Mouse (Mus musculus) heart, embryonic 11.5 days (tissue): ENCODE measurements around the gene Lep. TPM values are rescaled to one million over a fixed set of nuclear protein-coding genes. Genes with fewer than 3 reads are reported as not detected.

Source experiments
- ATAC-seq: fragments of 200-750 bp; cut with Nextera tagmentation; replicated peaks from 2 replicates; pipeline ENCODE4 v1.8.0; 2017; ENCODE audit warnings: moderate library complexity; ENCODE audit not compliant: insufficient number of reproducible peaks, low FRiP score, low TSS enrichment
- H3K27ac ChIP-seq: fragments of 300-500 bp; sonication (generic); 2 replicates; pipeline ENCODE4 v1.5.1; 2014; ENCODE audit warnings: mild to moderate bottlenecking, low read depth, low read length
- H3K27me3 ChIP-seq: fragments of 300-500 bp; sonication (generic); 2 replicates; pipeline ENCODE4 v1.6.1; 2014; ENCODE audit warnings: mild to moderate bottlenecking, low read length, mixed read lengths; ENCODE audit not compliant: control insufficient read depth, insufficient read depth
- H3K36me3 ChIP-seq: fragments of 300-500 bp; sonication (generic); 2 replicates; pipeline ENCODE4 v1.6.1; 2014; ENCODE audit warnings: mild to moderate bottlenecking, low read length, moderate library complexity, mixed read lengths; ENCODE audit not compliant: control insufficient read depth, insufficient read depth
- H3K4me1 ChIP-seq: fragments of 300-500 bp; sonication (generic); 2 replicates; pipeline ENCODE4 v1.6.1; 2014; ENCODE audit warnings: low read length; ENCODE audit not compliant: control insufficient read depth, insufficient read depth
- H3K4me2 ChIP-seq: fragments of 300-500 bp; sonication (generic); 2 replicates; pipeline ENCODE4 v1.6.1; 2014; ENCODE audit warnings: mild to moderate bottlenecking, moderate library complexity
- H3K4me3 ChIP-seq: fragments of 300-500 bp; sonication (generic); 2 replicates; pipeline ENCODE4 v1.5.1; 2014; ENCODE audit warnings: low read depth, low read length
- H3K9ac ChIP-seq: fragments of 300-500 bp; sonication (generic); 2 replicates; pipeline ENCODE4 v1.6.1; 2014; ENCODE audit warnings: mild to moderate bottlenecking, low read depth, low read length, moderate library complexity
- H3K9me3 ChIP-seq: fragments of 300-500 bp; sonication (generic); replicated peaks from 2 replicates; pipeline ENCODE4 v1.6.1; 2016; ENCODE audit warnings: low read length; ENCODE audit not compliant: control insufficient read depth
- WGBS: fragments of 180-500 bp; shearing (Covaris S2); extraction: QIAGEN DNeasy Blood & Tissue Kit; methylation state at CpG from one replicate; pipeline ENCODE4 v1.1.7; 2014; ENCODE audit not compliant: insufficient replicate concordance; 5-methylcytosine and 5-hydroxymethylcytosine counted together
- polyA plus RNA-seq: library from polyadenylated mRNA; unstranded; fragments of >200 nt; fragmentation: Nextera tagmentation; extraction: Ambion mirVana; gene quantifications from 2 replicates; pipeline ENCODE4 v1.2.1, GENCODE M21; 2014

The Lep gene
- polyA plus RNA-seq, 1 experiment from 2014 or later = not detected

DNA sequence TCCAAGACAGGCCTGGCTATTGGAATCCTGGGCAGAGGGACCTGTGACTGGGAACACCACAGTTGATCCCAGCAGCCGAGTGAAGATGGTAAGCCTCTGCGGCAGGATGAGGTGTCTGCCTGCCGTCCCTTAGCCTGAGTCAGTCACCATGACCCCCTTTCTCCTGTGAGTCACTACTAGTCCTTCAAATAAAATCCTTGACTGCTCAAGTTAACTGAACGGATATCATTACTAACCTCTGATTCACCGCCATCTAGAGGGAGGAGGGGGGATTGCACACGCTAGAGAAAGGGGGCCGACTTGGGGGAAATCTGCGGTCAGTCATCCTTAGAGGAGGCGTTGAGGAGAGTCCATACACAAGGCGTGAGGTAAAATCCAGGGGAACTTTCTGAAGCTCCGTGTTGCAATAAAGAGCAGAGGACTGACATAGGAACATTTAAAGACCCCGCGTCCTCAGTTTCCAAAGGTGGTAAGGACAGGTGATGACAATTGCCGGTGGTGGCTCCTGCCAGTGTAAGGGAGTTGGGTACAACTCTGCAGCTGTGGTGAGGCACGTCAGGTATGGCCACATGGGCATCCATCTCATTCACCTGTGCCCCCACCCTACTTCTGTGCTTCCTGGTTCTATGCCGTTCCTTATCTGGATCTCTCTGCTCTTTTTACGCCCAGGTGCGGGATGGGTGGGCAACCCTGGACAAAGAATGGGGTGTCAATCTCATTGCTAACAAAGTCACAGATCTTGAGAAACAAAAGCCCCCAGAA, 36.6 kb upstream of the Lep start:
- no peak overlapping the region for H3K4me2 ChIP-seq
- no peaks in the 10 kb centered on the region for H3K4me1 ChIP-seq
- ATAC-seq = no peak; the same call in 1 of the 2 replicates
- no peaks in the 10 kb centered on the region for H3K9me3 ChIP-seq
- no peaks in the 10 kb centered on the region for H3K36me3 ChIP-seq
- 29% methylated on average over 18 of the region's 18 CpGs for WGBS
- no peak overlapping the region for H3K27ac ChIP-seq
- H3K9ac ChIP-seq = no peak overlapping the region
- H3K27me3 ChIP-seq = peaks cover 52% of the 10 kb centered on the region
- H3K4me3 ChIP-seq = no peak overlapping the region

- Histone ChIP-seq H3K9me3 (no peaks in the 10 kb centered on the region), H3K27ac (no peak overlapping the region), H3K27me3 (peaks cover 46% of the 10 kb centered on the region), H3K9ac (no peak overlapping the region), H3K36me3 (no peaks in the 10 kb centered on the region), H3K4me2 (peak overlapping the region; percentile 31), H3K4me3 (no peak overlapping the region), H3K4me1 (no peaks in the 10 kb centered on the region)
- 5% methylated on average over 16 of the region's 16 CpGs for WGBS
- no peak for ATAC-seq
These were observed 36.0 kb upstream of the Lep start for GRCm38 (mm10) chr6:29024000-29024417.

DNA sequence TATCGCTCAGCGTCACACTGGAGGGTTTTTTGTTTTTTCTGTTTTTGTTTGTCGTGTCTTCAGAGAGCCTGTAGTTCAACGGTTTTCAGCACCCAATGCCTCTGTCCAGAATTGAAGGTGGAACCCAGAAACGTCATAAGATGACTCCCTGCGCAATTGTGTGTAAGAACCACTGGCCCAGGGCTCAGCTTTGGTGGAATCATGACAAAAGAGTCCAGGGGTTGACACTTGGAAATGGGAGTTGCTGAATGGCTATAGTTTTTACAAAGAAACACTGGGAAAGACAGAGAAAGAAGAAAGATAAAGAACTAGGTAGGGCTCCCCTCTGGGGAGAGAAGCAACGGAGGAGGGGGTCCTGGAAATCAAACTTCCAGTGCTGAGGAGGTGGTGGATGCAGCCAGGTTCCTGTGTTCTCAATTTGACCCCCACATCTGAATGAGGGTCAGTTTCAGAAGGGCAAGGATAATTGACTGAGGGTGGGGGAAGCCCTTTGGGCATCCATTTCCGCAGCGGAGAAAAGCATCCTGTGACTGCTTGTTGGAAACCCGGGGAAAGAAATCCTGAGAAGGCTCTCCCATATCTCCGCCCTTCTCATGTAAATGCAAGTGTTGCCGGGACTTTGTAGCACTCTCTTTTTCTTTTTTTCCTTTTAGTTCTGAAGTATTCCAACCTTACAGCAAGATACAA, 34.1 kb upstream of the Lep start:
- Histone ChIP-seq H3K27ac (no peak overlapping the region), H3K9me3 (no peaks in the 10 kb centered on the region), H3K27me3 (peaks cover 41% of the 10 kb centered on the region), H3K9ac (no peak overlapping the region), H3K36me3 (no peaks in the 10 kb centered on the region), H3K4me2 (no peak overlapping the region), H3K4me3 (no peak overlapping the region), H3K4me1 (no peaks in the 10 kb centered on the region)
- no peak for ATAC-seq
- 35% methylated on average over 12 of the region's 12 CpGs for WGBS

DNA sequence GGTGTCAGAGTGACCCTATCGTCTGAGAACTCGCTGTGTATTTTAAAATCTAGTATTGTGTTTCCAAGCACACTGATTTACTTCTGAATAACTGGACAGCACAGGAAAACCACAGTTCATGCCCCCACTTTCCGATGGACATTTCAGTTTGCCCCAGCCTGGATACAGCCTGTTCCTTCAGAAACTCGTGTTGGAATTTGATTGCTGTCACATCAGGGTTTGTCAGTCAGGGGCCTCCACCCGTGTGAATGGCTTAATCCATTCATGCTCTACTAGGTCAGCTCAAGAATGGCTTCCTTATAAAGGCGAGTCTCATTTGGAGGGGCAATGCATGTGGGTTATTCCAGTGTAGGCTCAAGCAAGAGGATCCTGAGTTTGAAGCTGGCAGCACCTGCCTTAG, 33.3 kb upstream of the Lep start:
- Histone ChIP-seq H3K4me2 (no peak overlapping the region), H3K9me3 (no peaks in the 10 kb centered on the region), H3K4me3 (no peak overlapping the region), H3K27me3 (peaks cover 33% of the 10 kb centered on the region), H3K4me1 (0 out of 2 replicates have a peak, but pooled peaks cover 2% of the 10 kb centered on the region), H3K36me3 (no peaks in the 10 kb centered on the region), H3K27ac (no peak overlapping the region), H3K9ac (no peak overlapping the region)
- ATAC-seq = no peak
- WGBS = 49% methylated on average over 6 of the region's 6 CpGs

DNA sequence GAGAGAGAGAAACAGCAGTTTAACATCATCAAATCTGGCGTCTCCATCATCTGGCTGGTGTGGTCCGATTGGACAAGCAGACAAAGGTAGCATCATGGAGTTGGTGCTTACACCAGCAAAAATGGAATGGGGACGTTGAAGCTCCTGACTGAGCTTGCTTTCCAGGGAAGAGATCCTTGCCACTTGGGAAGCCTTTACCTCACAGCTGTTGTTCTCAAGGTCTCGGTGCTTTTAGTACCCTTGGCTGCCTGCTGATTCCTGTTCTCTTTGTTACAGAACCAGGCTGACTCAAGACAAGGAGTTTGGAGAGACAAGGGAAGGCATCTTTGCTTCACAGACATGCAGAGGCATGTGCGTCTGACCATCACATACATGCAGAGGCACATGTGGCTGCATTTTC, 31.9 kb upstream of the Lep start:
- Histone ChIP-seq H3K4me2 (no peak overlapping the region), H3K27me3 (peaks cover 26% of the 10 kb centered on the region), H3K4me3 (no peak overlapping the region), H3K9me3 (no peaks in the 10 kb centered on the region), H3K27ac (no peak overlapping the region), H3K4me1 (0 out of 2 replicates have a peak, but pooled peaks cover 2% of the 10 kb centered on the region), H3K36me3 (no peaks in the 10 kb centered on the region), H3K9ac (no peak overlapping the region)
- WGBS = 59% methylated on average over 5 of the region's 5 CpGs
- no peak for ATAC-seq

GRCm38 (mm10) chr6:29029521-29029920, 30.5 kb upstream of the Lep start:
- Histone ChIP-seq H3K4me1 (0 out of 2 replicates have a peak, but pooled peaks cover 2% of the 10 kb centered on the region), H3K4me2 (no peak overlapping the region), H3K4me3 (no peak overlapping the region), H3K27me3 (peaks cover 18% of the 10 kb centered on the region), H3K9ac (no peak overlapping the region), H3K27ac (no peak overlapping the region), H3K9me3 (no peaks in the 10 kb centered on the region), H3K36me3 (no peaks in the 10 kb centered on the region)
- ATAC-seq = no peak
- 66% methylated on average over 6 of the region's 6 CpGs for WGBS

GRCm38 (mm10) chr6:29031216-29031615, 28.8 kb upstream of the Lep start:
- no peak overlapping the region for H3K4me2 ChIP-seq
- 48% methylated on average over 6 of the region's 6 CpGs for WGBS
- no peaks in the 10 kb centered on the region for H3K36me3 ChIP-seq
- H3K27ac ChIP-seq = no peak overlapping the region
- H3K9ac ChIP-seq = no peak overlapping the region
- no peak overlapping the region for H3K4me3 ChIP-seq
- H3K4me1 ChIP-seq = 0 out of 2 replicates have a peak, but pooled peaks cover 2% of the 10 kb centered on the region
- no peaks in the 10 kb centered on the region for H3K9me3 ChIP-seq
- ATAC-seq = 0 out of 2 replicates have a peak, but pooled peaks have one; percentile 46
- 0 out of 2 replicates have a peak, but pooled peaks cover 6% of the 10 kb centered on the region for H3K27me3 ChIP-seq

DNA sequence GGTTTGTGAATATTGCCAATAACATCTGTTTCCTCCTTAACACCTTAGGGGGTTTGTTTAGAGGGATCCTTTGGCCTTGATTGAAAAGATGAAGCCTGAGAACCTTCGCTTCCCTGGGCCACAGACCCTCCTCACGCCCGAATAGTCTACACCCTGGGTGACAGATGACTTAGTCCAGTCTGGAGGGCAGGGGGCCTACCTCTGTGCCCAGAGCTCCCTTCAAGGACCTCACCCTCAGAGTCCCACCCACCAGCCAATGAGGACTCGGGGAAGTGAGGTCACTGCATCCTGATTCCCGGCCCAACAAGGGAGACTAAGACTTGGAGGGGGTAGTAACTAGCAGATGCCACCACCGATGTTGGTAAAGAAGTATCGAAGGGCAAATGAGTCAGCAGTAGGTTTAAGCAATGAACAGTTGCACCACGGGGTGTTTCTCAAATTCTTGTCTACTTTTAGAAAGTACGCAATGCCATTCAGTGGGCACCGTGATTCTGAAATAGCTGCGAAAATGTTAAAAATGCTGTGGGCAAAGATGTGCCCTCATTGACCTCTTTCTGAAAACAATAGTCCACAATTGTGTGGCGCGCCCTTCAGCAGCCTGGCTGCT, 28.2 kb upstream of the Lep start:
- no peak overlapping the region for H3K4me2 ChIP-seq
- ATAC-seq = no peak
- H3K36me3 ChIP-seq = no peaks in the 10 kb centered on the region
- H3K4me1 ChIP-seq = 0 out of 2 replicates have a peak, but pooled peaks cover 2% of the 10 kb centered on the region
- no peak overlapping the region for H3K9ac ChIP-seq
- 0 out of 2 replicates have a peak, but pooled peaks cover under 1% of the 10 kb centered on the region for H3K27me3 ChIP-seq
- 82% methylated on average over 13 of the region's 13 CpGs for WGBS
- H3K4me3 ChIP-seq = no peak overlapping the region
- no peak overlapping the region for H3K27ac ChIP-seq
- H3K9me3 ChIP-seq = no peaks in the 10 kb centered on the region
